Mouse (Mus musculus): ENCODE measurements at regions not wholly inside any gene's neighbourhood (a gene's known extent, or its start where the extent isn't known, plus 50 kb on each side); places are given as distances from the start of the nearest gene placed in this dataset.

- TF ChIP-seq GATA1 (IDR thresholded peaks at IDR 0.05; ENCODE audit: low read length) = no peak
- no peak for TF ChIP-seq TAL1 (IDR thresholded peaks at IDR 0.05; ENCODE audit: low read length)
- no peaks in the 10 kb centered on the region for H3K4me1 ChIP-seq (ENCODE audit: control insufficient read depth)
- H3K36me3 ChIP-seq (ENCODE audit: control insufficient read depth) = no peaks in the 10 kb centered on the region
- no peaks in the 10 kb centered on the region for H3K9me3 ChIP-seq (ENCODE audit: control insufficient read depth, low read length)
- H3K4me3 ChIP-seq (replicated peaks) = no peak overlapping the region
- no peaks in the 10 kb centered on the region for H3K27me3 ChIP-seq (ENCODE audit: control insufficient read depth)
These were observed 282.5 kb upstream of the Cnr1 start for GRCm38 (mm10) chr4:33641883-33642282.

- no peaks in the 10 kb centered on the region for H3K4me1 ChIP-seq (ENCODE audit: control insufficient read depth)
- no peaks in the 10 kb centered on the region for H3K36me3 ChIP-seq (ENCODE audit: control insufficient read depth)
- H3K9me3 ChIP-seq (ENCODE audit: control insufficient read depth, low read length) = no peaks in the 10 kb centered on the region
- no peak overlapping the region for H3K4me3 ChIP-seq (replicated peaks)
- no peaks in the 10 kb centered on the region for H3K27me3 ChIP-seq (ENCODE audit: control insufficient read depth)
- TF ChIP-seq GATA1 (IDR thresholded peaks at IDR 0.05; ENCODE audit: low read length) = no peak
- TF ChIP-seq TAL1 (IDR thresholded peaks at IDR 0.05; ENCODE audit: low read length) = no peak
These were observed 281.9 kb upstream of the Cnr1 start for GRCm38 (mm10) chr4:33642526-33642925.

GRCm38 (mm10) chr4:33645217-33645616 lies 279.2 kb upstream of the Cnr1 start:
- Histone ChIP-seq H3K36me3 (ENCODE audit: control insufficient read depth) (no peaks in the 10 kb centered on the region), H3K4me3 (replicated peaks) (no peak overlapping the region), H3K9me3 (ENCODE audit: control insufficient read depth, low read length) (no peaks in the 10 kb centered on the region), H3K4me1 (ENCODE audit: control insufficient read depth) (no peaks in the 10 kb centered on the region), H3K27me3 (ENCODE audit: control insufficient read depth) (no peaks in the 10 kb centered on the region)
- TF ChIP-seq TAL1 (IDR thresholded peaks at IDR 0.05; ENCODE audit: low read length) (no peak), GATA1 (IDR thresholded peaks at IDR 0.05; ENCODE audit: low read length) (no peak)

- Histone ChIP-seq H3K4me3 (replicated peaks) (no peak overlapping the region), H3K27me3 (ENCODE audit: control insufficient read depth) (no peaks in the 10 kb centered on the region), H3K4me1 (ENCODE audit: control insufficient read depth) (no peaks in the 10 kb centered on the region), H3K9me3 (ENCODE audit: control insufficient read depth, low read length) (no peaks in the 10 kb centered on the region), H3K36me3 (ENCODE audit: control insufficient read depth) (no peaks in the 10 kb centered on the region)
- TF ChIP-seq GATA1 (IDR thresholded peaks at IDR 0.05; ENCODE audit: low read length) = no peak
- no peak for TF ChIP-seq TAL1 (IDR thresholded peaks at IDR 0.05; ENCODE audit: low read length)
These were observed 273.1 kb upstream of the Cnr1 start for GRCm38 (mm10) chr4:33651292-33651691.

GRCm38 (mm10) chr4:33659766-33660165 lies 264.6 kb upstream of the Cnr1 start:
- Histone ChIP-seq H3K36me3 (ENCODE audit: control insufficient read depth) (no peaks in the 10 kb centered on the region), H3K4me1 (ENCODE audit: control insufficient read depth) (peaks cover 35% of the 10 kb centered on the region), H3K27me3 (ENCODE audit: control insufficient read depth) (no peaks in the 10 kb centered on the region), H3K9me3 (ENCODE audit: control insufficient read depth, low read length) (no peaks in the 10 kb centered on the region), H3K4me3 (replicated peaks) (no peak overlapping the region)
- TF ChIP-seq GATA1 (IDR thresholded peaks at IDR 0.05; ENCODE audit: low read length) (no peak), TAL1 (IDR thresholded peaks at IDR 0.05; ENCODE audit: low read length) (no peak)

GRCm38 (mm10) chr4:33660553-33660952 lies 263.8 kb upstream of the Cnr1 start:
- TF ChIP-seq TAL1 (IDR thresholded peaks at IDR 0.05; ENCODE audit: low read length) (no peak), GATA1 (IDR thresholded peaks at IDR 0.05; ENCODE audit: low read length) (no peak)

GRCm38 (mm10) chr4:33661862-33662261 lies 262.5 kb upstream of the Cnr1 start:
- peak; percentile 61 for TF ChIP-seq GATA1 (IDR thresholded peaks at IDR 0.05; ENCODE audit: low read length)
- TF ChIP-seq TAL1 (IDR thresholded peaks at IDR 0.05; ENCODE audit: low read length) = 0 out of 3 replicates have a peak, but pooled peaks have one; percentile 35
- Histone ChIP-seq H3K9me3 (ENCODE audit: control insufficient read depth, low read length) (no peaks in the 10 kb centered on the region), H3K36me3 (ENCODE audit: control insufficient read depth) (no peaks in the 10 kb centered on the region), H3K4me1 (ENCODE audit: control insufficient read depth) (peaks cover 38% of the 10 kb centered on the region), H3K4me3 (replicated peaks) (peak overlapping the region; percentile 19), H3K27me3 (ENCODE audit: control insufficient read depth) (no peaks in the 10 kb centered on the region)

More at GRCm38 (mm10) chr4:33660553-33660952, 263.8 kb upstream of the Cnr1 start:
- no peaks in the 10 kb centered on the region for H3K36me3 ChIP-seq (ENCODE audit: control insufficient read depth)
- H3K27me3 ChIP-seq (ENCODE audit: control insufficient read depth) = no peaks in the 10 kb centered on the region
- H3K4me3 ChIP-seq (replicated peaks) = no peak overlapping the region
- H3K4me1 ChIP-seq (ENCODE audit: control insufficient read depth) = peaks cover 38% of the 10 kb centered on the region
- H3K9me3 ChIP-seq (ENCODE audit: control insufficient read depth, low read length) = no peaks in the 10 kb centered on the region

GRCm38 (mm10) chr4:33662965-33663364 lies 261.4 kb upstream of the Cnr1 start:
- Histone ChIP-seq H3K27me3 (ENCODE audit: control insufficient read depth) (no peaks in the 10 kb centered on the region), H3K9me3 (ENCODE audit: control insufficient read depth, low read length) (no peaks in the 10 kb centered on the region), H3K4me3 (replicated peaks) (peak overlapping the region; percentile 12), H3K4me1 (ENCODE audit: control insufficient read depth) (peaks cover 38% of the 10 kb centered on the region), H3K36me3 (ENCODE audit: control insufficient read depth) (no peaks in the 10 kb centered on the region)
- TF ChIP-seq TAL1 (IDR thresholded peaks at IDR 0.05; ENCODE audit: low read length) (no peak), GATA1 (IDR thresholded peaks at IDR 0.05; ENCODE audit: low read length) (no peak)

GRCm38 (mm10) chr4:33663616-33664473 lies 260.5 kb upstream of the Cnr1 start:
- no peaks in the 10 kb centered on the region for H3K36me3 ChIP-seq (ENCODE audit: control insufficient read depth)
- H3K27me3 ChIP-seq (ENCODE audit: control insufficient read depth) = no peaks in the 10 kb centered on the region
- H3K4me3 ChIP-seq (replicated peaks) = no peak overlapping the region
- peaks cover 38% of the 10 kb centered on the region for H3K4me1 ChIP-seq (ENCODE audit: control insufficient read depth)
- TF ChIP-seq GATA1 (IDR thresholded peaks at IDR 0.05; ENCODE audit: low read length) = no peak
- no peak for TF ChIP-seq TAL1 (IDR thresholded peaks at IDR 0.05; ENCODE audit: low read length)
- H3K9me3 ChIP-seq (ENCODE audit: control insufficient read depth, low read length) = no peaks in the 10 kb centered on the region
